In genomic region chr5:136243851-136244761, GRCm38 (mm10) we compare ENCODE assay signal across 8 mouse cellular contexts. TPM values are rescaled to one million over a fixed set of nuclear protein-coding genes. Genes with fewer than 3 reads are reported as not detected.
A peak's percentile ranks its signal among the peaks of the same experiment; 100 is the strongest.
DNase-seq lines count a peak whose midpoint lies in the region; TF ChIP-seq lines count a peak whose summit lies in the region.

No protein-coding gene starts in this region.

- H3K27ac ChIP-seq in ES-E14 (ENCODE audit: insufficient read depth, low read depth, low read length, poor library complexity, severe bottlenecking) = no peak overlapping the region
- H3K27ac ChIP-seq in cortical plate, adult 2 months (ENCODE audit: insufficient read depth, low read length) = no peak overlapping the region
- H3K27ac ChIP-seq in limb, embryonic 10.5 days = peak overlapping the region; percentile 88

- no peaks in the 10 kb centered on the region for H3K9me3 ChIP-seq in ES-E14 (ENCODE audit: control insufficient read depth, insufficient read depth, low read depth, low read length)
- H3K9me3 ChIP-seq in limb, embryonic 10.5 days (replicated peaks) = no peaks in the 10 kb centered on the region

- under 1% methylated on average over 67 of the region's 67 CpGs for WGBS in limb, embryonic 10.5 days

- in situ Hi-C loops in ES-E14 (cut with MboI; ENCODE audit: low sequenced_read_pairs in 2 of 2, unreplicated experiment in 2 of 2) = no loop called here

- DNase-seq in kidney, adult 18-20 months = peak; percentile 13
- DNase-seq in kidney, adult 8-10 months = no peak
- no peak for DNase-seq in ES-E14 (ENCODE audit: low read depth, low spot score)
- DNase-seq in heart, postnatal 10 days = peak; percentile 18 to 33
- peak; percentile 75 for DNase-seq in limb, embryonic 10.5 days (ENCODE audit: low spot score)
- peak; percentile 72 for DNase-seq in neural tube, embryonic 10.5 days (ENCODE audit: extremely low spot score, low spot score)
- no peak for DNase-seq in urinary bladder, postnatal 4 days (ENCODE audit: low spot score in 2 of 2)

- intact Hi-C loops in heart, postnatal 10 days (cut with DNase I) = no loop called here

- H3K9ac ChIP-seq in ES-E14 (ENCODE audit: insufficient read depth, low read depth, low read length, poor library complexity, severe bottlenecking) = peak overlapping the region; percentile 86

- no peaks in the 10 kb centered on the region for H3K36me3 ChIP-seq in ES-E14 (ENCODE audit: control insufficient read depth, insufficient read depth, low read length, poor library complexity, severe bottlenecking)
- H3K36me3 ChIP-seq in limb, embryonic 10.5 days = no peaks in the 10 kb centered on the region

- H3K27me3 ChIP-seq in limb, embryonic 10.5 days (ENCODE audit: low read depth, poor library complexity, severe bottlenecking) = no peaks in the 10 kb centered on the region

- TF ChIP-seq POLR2A in cortical plate, adult 2 months (IDR thresholded peaks at IDR 0.05; ENCODE audit: extremely low read depth, insufficient read depth, low read length) = no peak

- peak overlapping the region; percentile 86 to 87 for H3K4me3 ChIP-seq in ES-E14 (ENCODE audit: insufficient read depth in 1 of 2, low read depth in 1 of 2, low read length in 2 of 2, poor library complexity in 1 of 2, severe bottlenecking in 1 of 2)
- H3K4me3 ChIP-seq in cortical plate, adult 2 months (ENCODE audit: insufficient read depth, low read length) = peak overlapping the region; percentile 98
- H3K4me3 ChIP-seq in limb, embryonic 10.5 days = peak overlapping the region; percentile 72

- TF ChIP-seq CTCF in cortical plate, adult 2 months (IDR thresholded peaks at IDR 0.05; ENCODE audit: extremely low read depth, insufficient read depth, low read length) = no peak

- peaks cover 0 to 9% of the 10 kb centered on the region in 2 experiments; a peak in 2 of 4 replicates for H3K4me1 ChIP-seq in ES-E14 (ENCODE audit: control insufficient read depth in 2 of 2, insufficient read depth in 2 of 2, low read length in 2 of 2, poor library complexity in 1 of 2)
- no peaks in the 10 kb centered on the region for H3K4me1 ChIP-seq in cortical plate, adult 2 months (ENCODE audit: control insufficient read depth, insufficient read depth, low read length)
- peaks cover 51% of the 10 kb centered on the region for H3K4me1 ChIP-seq in limb, embryonic 10.5 days

TF ChIP-seq in ES-E14, 5 proteins besides CTCF, POLR2A, EP300 and RAD21:
- TF ChIP-seq ZC3H11A (IDR thresholded peaks at IDR 0.05; ENCODE audit: borderline replicate concordance, low read depth, low read length) = no peak
- no peak for TF ChIP-seq ZNF384 (IDR thresholded peaks at IDR 0.05; ENCODE audit: low read depth, low read length)
- no peak for TF ChIP-seq CHD2 (IDR thresholded peaks at IDR 0.05; ENCODE audit: low read depth, low read length)
- TF ChIP-seq MAFK (IDR thresholded peaks at IDR 0.05; ENCODE audit: insufficient read depth, low read depth, low read length) = no peak
- no peak for TF ChIP-seq HCFC1 (IDR thresholded peaks at IDR 0.05; ENCODE audit: borderline replicate concordance, insufficient read depth, low read length)

RNA-seq across cellular contexts. Expression of gene Sh2b2, which starts 2.2 kb away (rescaled TPM):
- total RNA-seq in ES-E14 (2012; rRNA removed) = 3.3 and 3.8 TPM in 2 replicates
- 8.4 and 9.2 TPM in 2 replicates for polyA plus RNA-seq in cortical plate, adult 2 months (2012; rRNA removed)
- 1 to 10 TPM; 2.0 to 3.3 TPM for total RNA-seq in heart, postnatal 10 days (2021)
- 14.4 and 17.7 TPM in 2 replicates for polyA plus RNA-seq in limb, embryonic 10.5 days (2016; fragmentation: Nextera tagmentation; extraction: Ambion mirVana)

RNA-seq across cellular contexts. Expression of gene Prkrip1, which starts 45.3 kb away (rescaled TPM):
- 39.1 and 52.8 TPM in 2 replicates for total RNA-seq in ES-E14 (2012; rRNA removed)
- 35.0 and 36.0 TPM in 2 replicates for polyA plus RNA-seq in cortical plate, adult 2 months (2012; rRNA removed)
- 10 to 100 TPM; 24.4 to 25.6 TPM for total RNA-seq in heart, postnatal 10 days (2021)
- polyA plus RNA-seq in limb, embryonic 10.5 days (2016; fragmentation: Nextera tagmentation; extraction: Ambion mirVana) = 66.0 and 75.4 TPM in 2 replicates

Comparison
In these comparisons a context has a peak if more than half of its experiments do, and no peak if none do; other contexts are left out.
1. DNase-seq: peak in kidney, adult 18-20 months (single experiment), heart, postnatal 10 days (2 of 2), limb, embryonic 10.5 days (single experiment) and neural tube, embryonic 10.5 days (single experiment); none in kidney, adult 8-10 months (0 of 2), ES-E14 (single experiment) and urinary bladder, postnatal 4 days (0 of 2).
2. Peak in every context shown above with its lines, with median percentiles within 50 percentile points of each other: H3K4me3 ChIP-seq.